Mouse (Mus musculus): ENCODE measurements at regions not wholly inside any gene's neighbourhood (a gene's known extent, or its start where the extent isn't known, plus 50 kb on each side); places are given as distances from the start of the nearest gene placed in this dataset.
A peak's percentile ranks its signal among the peaks of the same experiment; 100 is the strongest.

GRCm38 (mm10) chr10:110534387-110534786 lies 78.4 kb upstream of the Nav3 start:
- no peaks in the 10 kb centered on the region for H3K36me3 ChIP-seq (ENCODE audit: control insufficient read depth, insufficient read depth, low read length)
- no peak overlapping the region for H3K9ac ChIP-seq (ENCODE audit: low read length)
- H3K9me3 ChIP-seq (replicated peaks; ENCODE audit: control insufficient read depth, low read length): no peaks in the 10 kb centered on the region
- WGBS: 21% methylated on average over 5 of the region's 5 CpGs
- H3K27me3 ChIP-seq (ENCODE audit: control insufficient read depth, insufficient read depth, low read length): no peaks in the 10 kb centered on the region
- H3K4me1 ChIP-seq (ENCODE audit: control insufficient read depth, insufficient read depth, low read length): no peaks in the 10 kb centered on the region
- peak overlapping the region; percentile 22 for H3K4me2 ChIP-seq (ENCODE audit: low read depth, low read length)
- H3K4me3 ChIP-seq (replicated peaks; ENCODE audit: low read length): 0 out of 2 replicates have a peak overlapping the region, but pooled peaks have one; percentile 0
- no peak overlapping the region for H3K27ac ChIP-seq (ENCODE audit: low read length)
- ATAC-seq (ENCODE audit: insufficient read depth, low FRiP score): no peak; the same call in 1 of the 2 replicates

DNA sequence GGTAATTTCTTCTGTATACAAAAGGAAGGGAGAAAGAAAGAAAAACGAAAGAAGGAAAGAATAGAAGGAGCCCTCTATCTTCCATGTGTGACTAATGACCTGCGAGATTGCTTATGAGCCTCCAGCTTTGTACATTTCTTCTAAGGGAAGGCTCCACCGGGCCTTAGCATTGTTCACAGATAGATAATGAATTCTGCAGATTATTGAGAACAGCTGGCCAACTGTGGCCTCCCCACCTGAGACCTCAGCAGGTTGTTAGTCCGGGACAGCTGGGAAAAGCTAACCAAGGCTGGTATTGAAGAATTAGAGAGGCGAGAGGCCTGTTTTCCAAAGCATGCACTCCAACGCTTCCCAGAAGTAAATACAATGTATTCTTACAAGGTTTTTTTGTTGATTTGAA lies 86.7 kb upstream of the Nav3 start:
- Histone ChIP-seq H3K4me3 (replicated peaks; ENCODE audit: low read length) (no peak overlapping the region), H3K4me2 (ENCODE audit: low read depth, low read length) (no peak overlapping the region), H3K9ac (ENCODE audit: low read length) (no peak overlapping the region), H3K36me3 (ENCODE audit: control insufficient read depth, insufficient read depth, low read length) (no peaks in the 10 kb centered on the region), H3K27ac (ENCODE audit: low read length) (no peak overlapping the region), H3K9me3 (replicated peaks; ENCODE audit: control insufficient read depth, low read length) (no peaks in the 10 kb centered on the region), H3K4me1 (ENCODE audit: control insufficient read depth, insufficient read depth, low read length) (no peaks in the 10 kb centered on the region), H3K27me3 (ENCODE audit: control insufficient read depth, insufficient read depth, low read length) (no peaks in the 10 kb centered on the region)
- ATAC-seq (ENCODE audit: insufficient read depth, low FRiP score): no peak
- WGBS: 69% methylated on average over 6 of the region's 6 CpGs

GRCm38 (mm10) chr10:110548391-110548790 lies 92.4 kb upstream of the Nav3 start:
- Histone ChIP-seq H3K27ac (ENCODE audit: low read length) (no peak overlapping the region), H3K4me2 (ENCODE audit: low read depth, low read length) (no peak overlapping the region), H3K4me1 (ENCODE audit: control insufficient read depth, insufficient read depth, low read length) (no peaks in the 10 kb centered on the region), H3K4me3 (replicated peaks; ENCODE audit: low read length) (no peak overlapping the region), H3K9ac (ENCODE audit: low read length) (no peak overlapping the region), H3K27me3 (ENCODE audit: control insufficient read depth, insufficient read depth, low read length) (no peaks in the 10 kb centered on the region), H3K9me3 (replicated peaks; ENCODE audit: control insufficient read depth, low read length) (no peaks in the 10 kb centered on the region), H3K36me3 (ENCODE audit: control insufficient read depth, insufficient read depth, low read length) (no peaks in the 10 kb centered on the region)
- no peak for ATAC-seq (ENCODE audit: insufficient read depth, low FRiP score)
- WGBS: 86% methylated on average over 2 of the region's 2 CpGs

DNA sequence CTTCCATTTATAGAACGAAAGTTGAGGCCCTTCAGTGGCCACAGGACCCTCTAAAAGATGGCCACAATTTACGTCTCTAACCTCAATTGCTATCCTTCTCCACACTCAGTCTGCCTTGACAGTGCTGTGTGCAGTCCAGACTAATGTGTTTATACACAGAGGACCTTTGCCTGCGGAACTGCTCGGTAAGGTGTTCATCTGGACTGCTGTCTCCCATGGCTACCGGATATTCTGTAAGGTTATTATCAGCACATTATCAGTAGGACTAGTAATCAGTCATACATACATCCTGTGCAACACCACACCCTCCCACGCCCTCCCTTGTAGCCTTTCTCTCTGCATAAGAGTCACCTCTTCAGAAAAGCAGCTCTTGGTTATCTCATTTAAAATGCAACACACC lies 98.0 kb upstream of the Nav3 start:
- H3K4me2 ChIP-seq (ENCODE audit: low read depth, low read length): no peak overlapping the region
- no peaks in the 10 kb centered on the region for H3K4me1 ChIP-seq (ENCODE audit: control insufficient read depth, insufficient read depth, low read length)
- no peaks in the 10 kb centered on the region for H3K27me3 ChIP-seq (ENCODE audit: control insufficient read depth, insufficient read depth, low read length)
- no peaks in the 10 kb centered on the region for H3K9me3 ChIP-seq (replicated peaks; ENCODE audit: control insufficient read depth, low read length)
- H3K4me3 ChIP-seq (replicated peaks; ENCODE audit: low read length): no peak overlapping the region
- WGBS: 30% methylated on average over 6 of the region's 6 CpGs
- H3K9ac ChIP-seq (ENCODE audit: low read length): no peak overlapping the region
- H3K27ac ChIP-seq (ENCODE audit: low read length): no peak overlapping the region
- ATAC-seq (ENCODE audit: insufficient read depth, low FRiP score): no peak
- H3K36me3 ChIP-seq (ENCODE audit: control insufficient read depth, insufficient read depth, low read length): no peaks in the 10 kb centered on the region

- no peak overlapping the region for H3K4me3 ChIP-seq (replicated peaks; ENCODE audit: low read length)
- no peak overlapping the region for H3K4me2 ChIP-seq (ENCODE audit: low read depth, low read length)
- H3K9me3 ChIP-seq (replicated peaks; ENCODE audit: control insufficient read depth, low read length): no peaks in the 10 kb centered on the region
- no peak overlapping the region for H3K9ac ChIP-seq (ENCODE audit: low read length)
- no peaks in the 10 kb centered on the region for H3K4me1 ChIP-seq (ENCODE audit: control insufficient read depth, insufficient read depth, low read length)
- H3K27me3 ChIP-seq (ENCODE audit: control insufficient read depth, insufficient read depth, low read length): no peaks in the 10 kb centered on the region
- ATAC-seq (ENCODE audit: insufficient read depth, low FRiP score): no peak
- WGBS: 93% methylated on average over 1 of the region's 1 CpGs
- no peaks in the 10 kb centered on the region for H3K36me3 ChIP-seq (ENCODE audit: control insufficient read depth, insufficient read depth, low read length)
- H3K27ac ChIP-seq (ENCODE audit: low read length): no peak overlapping the region
Measured at GRCm38 (mm10) chr10:110556326-110556883, 100.4 kb upstream of the Nav3 start.

DNA sequence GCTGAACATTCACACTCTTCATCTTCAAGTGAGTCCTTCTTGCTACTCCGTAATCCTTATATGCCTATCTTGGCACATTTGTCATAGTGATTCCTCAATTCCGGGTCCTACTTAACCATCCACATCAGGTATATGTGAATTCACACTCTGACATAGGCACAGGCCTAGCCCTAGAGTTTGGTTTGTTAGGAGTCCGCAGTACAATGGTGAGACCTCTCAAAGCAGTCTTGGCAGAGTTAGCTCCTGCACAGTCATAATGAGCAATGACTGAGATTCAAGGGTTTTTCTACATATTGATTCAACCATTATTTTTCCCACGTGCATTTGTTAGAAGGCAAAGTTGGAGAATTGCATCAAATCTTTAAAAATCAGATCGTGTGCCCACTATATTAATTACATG lies 107.1 kb upstream of the Nav3 start:
- H3K36me3 ChIP-seq (ENCODE audit: control insufficient read depth, insufficient read depth, low read length): no peaks in the 10 kb centered on the region
- H3K4me2 ChIP-seq (ENCODE audit: low read depth, low read length): no peak overlapping the region
- no peaks in the 10 kb centered on the region for H3K4me1 ChIP-seq (ENCODE audit: control insufficient read depth, insufficient read depth, low read length)
- H3K27me3 ChIP-seq (ENCODE audit: control insufficient read depth, insufficient read depth, low read length): no peaks in the 10 kb centered on the region
- no peak overlapping the region for H3K27ac ChIP-seq (ENCODE audit: low read length)
- ATAC-seq (ENCODE audit: insufficient read depth, low FRiP score): no peak
- no peak overlapping the region for H3K4me3 ChIP-seq (replicated peaks; ENCODE audit: low read length)
- H3K9me3 ChIP-seq (replicated peaks; ENCODE audit: control insufficient read depth, low read length): no peaks in the 10 kb centered on the region
- 87% methylated on average over 5 of the region's 5 CpGs for whole genome bisulfite sequencing
- H3K9ac ChIP-seq (ENCODE audit: low read length): no peak overlapping the region

DNA sequence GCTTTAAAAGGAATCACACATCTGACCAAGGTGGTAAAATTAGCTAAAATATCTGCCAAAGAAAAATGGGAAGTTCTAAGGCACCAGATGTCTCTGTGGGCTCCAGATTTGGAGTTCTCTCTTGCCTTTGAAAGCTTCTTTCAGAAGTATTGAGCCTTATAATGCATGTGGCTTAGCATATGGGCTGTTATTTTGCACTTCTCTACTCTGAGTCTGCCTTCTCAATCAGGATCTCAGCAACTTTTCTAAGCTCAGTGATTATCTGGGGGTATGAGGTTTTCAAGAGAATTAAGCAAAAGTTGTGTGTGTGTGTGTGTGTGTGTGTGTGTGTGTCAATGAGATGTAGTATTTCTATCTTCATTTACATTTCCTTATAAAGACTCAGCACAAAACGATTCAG lies 107.6 kb upstream of the Nav3 start:
- no peak for ATAC-seq (ENCODE audit: insufficient read depth, low FRiP score)
- Histone ChIP-seq H3K4me2 (ENCODE audit: low read depth, low read length) (no peak overlapping the region), H3K36me3 (ENCODE audit: control insufficient read depth, insufficient read depth, low read length) (no peaks in the 10 kb centered on the region), H3K27me3 (ENCODE audit: control insufficient read depth, insufficient read depth, low read length) (no peaks in the 10 kb centered on the region), H3K9me3 (replicated peaks; ENCODE audit: control insufficient read depth, low read length) (no peaks in the 10 kb centered on the region), H3K4me3 (replicated peaks; ENCODE audit: low read length) (no peak overlapping the region), H3K27ac (ENCODE audit: low read length) (no peak overlapping the region), H3K9ac (ENCODE audit: low read length) (no peak overlapping the region), H3K4me1 (ENCODE audit: control insufficient read depth, insufficient read depth, low read length) (no peaks in the 10 kb centered on the region)
- WGBS: 76% methylated on average over 1 of the region's 1 CpGs

DNA sequence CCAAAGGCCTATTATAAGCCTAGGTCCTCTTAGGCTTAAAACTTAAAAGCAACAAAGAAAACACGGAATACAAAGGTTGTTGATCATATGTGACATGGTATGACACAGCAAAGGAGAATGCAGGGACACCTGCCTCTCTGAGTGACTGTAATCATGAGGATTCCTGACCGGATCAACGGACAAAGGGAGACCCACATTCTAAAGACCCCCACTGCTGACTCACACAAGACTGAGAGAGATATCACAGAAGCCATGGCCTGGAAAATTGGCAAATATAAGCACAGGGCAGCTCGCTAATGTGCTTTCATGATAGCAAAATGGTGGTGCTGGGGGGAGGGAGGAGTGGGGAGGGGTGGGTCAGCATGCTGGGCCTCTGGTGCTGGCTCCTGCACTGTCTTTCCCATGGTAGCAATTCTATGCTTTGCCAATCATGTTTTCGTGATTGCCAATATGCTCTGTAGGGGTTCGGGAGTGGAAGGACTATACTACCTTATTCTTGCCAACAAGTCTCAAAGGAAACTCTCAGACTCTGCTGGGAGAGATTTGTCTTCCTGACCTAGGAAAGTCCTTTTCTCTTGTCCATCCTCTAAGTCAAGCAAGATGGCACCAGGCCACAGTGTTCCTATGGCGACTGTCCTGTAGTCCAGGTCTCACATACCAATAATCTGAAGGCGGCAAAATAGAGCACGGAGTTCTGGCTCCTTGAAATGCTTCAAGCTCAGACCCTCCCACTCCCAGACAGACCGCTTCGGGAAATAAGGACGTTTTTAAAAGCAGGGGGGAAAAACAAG lies 110.5 kb upstream of the Nav3 start:
- no peaks in the 10 kb centered on the region for H3K27me3 ChIP-seq (ENCODE audit: control insufficient read depth, insufficient read depth, low read length)

DNA sequence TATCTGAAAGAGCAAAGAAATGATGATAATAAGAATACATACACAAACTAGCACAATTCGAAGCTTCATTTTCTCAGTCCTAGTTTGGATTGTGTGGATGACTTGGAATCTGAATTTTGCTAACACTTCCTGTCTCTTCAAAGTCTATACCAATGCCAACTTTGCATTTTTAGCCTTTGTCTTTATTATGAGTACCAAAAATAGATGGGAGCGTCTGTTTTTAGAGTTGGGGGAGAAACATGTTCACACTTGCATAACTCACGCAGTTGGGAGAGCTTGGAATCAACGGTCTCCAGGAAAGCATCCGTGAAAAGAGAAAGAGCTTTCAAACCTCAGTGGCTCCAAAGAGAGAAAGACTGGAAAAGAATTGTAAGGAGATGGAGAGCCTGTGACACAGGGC lies 114.5 kb upstream of the Nav3 start:
- Histone ChIP-seq H3K27ac (ENCODE audit: low read length) (no peak overlapping the region), H3K4me2 (ENCODE audit: low read depth, low read length) (no peak overlapping the region), H3K27me3 (ENCODE audit: control insufficient read depth, insufficient read depth, low read length) (no peaks in the 10 kb centered on the region), H3K36me3 (ENCODE audit: control insufficient read depth, insufficient read depth, low read length) (no peaks in the 10 kb centered on the region), H3K4me1 (ENCODE audit: control insufficient read depth, insufficient read depth, low read length) (no peaks in the 10 kb centered on the region), H3K9me3 (replicated peaks; ENCODE audit: control insufficient read depth, low read length) (no peaks in the 10 kb centered on the region), H3K4me3 (replicated peaks; ENCODE audit: low read length) (no peak overlapping the region), H3K9ac (ENCODE audit: low read length) (no peak overlapping the region)
- no peak for ATAC-seq (ENCODE audit: insufficient read depth, low FRiP score)
- WGBS: 84% methylated on average over 5 of the region's 5 CpGs

More for the DNA sequence above, 110.5 kb upstream of the Nav3 start:
- WGBS: 89% methylated on average over 12 of the region's 12 CpGs
- Histone ChIP-seq H3K4me3 (replicated peaks; ENCODE audit: low read length) (no peak overlapping the region), H3K4me1 (ENCODE audit: control insufficient read depth, insufficient read depth, low read length) (no peaks in the 10 kb centered on the region), H3K36me3 (ENCODE audit: control insufficient read depth, insufficient read depth, low read length) (no peaks in the 10 kb centered on the region), H3K9ac (ENCODE audit: low read length) (no peak overlapping the region), H3K4me2 (ENCODE audit: low read depth, low read length) (no peak overlapping the region), H3K9me3 (replicated peaks; ENCODE audit: control insufficient read depth, low read length) (no peaks in the 10 kb centered on the region), H3K27ac (ENCODE audit: low read length) (no peak overlapping the region)
- ATAC-seq (ENCODE audit: insufficient read depth, low FRiP score): no peak

All from stomach, embryonic 16.5 days (tissue).